Mouse (Mus musculus): ENCODE results near the gene Sec1. TPM values are rescaled to one million over a fixed set of nuclear protein-coding genes. Genes with fewer than 3 reads are reported as not detected.

Gene Sec1
- polyA plus RNA-seq, 1 experiment = not detected

DNA sequence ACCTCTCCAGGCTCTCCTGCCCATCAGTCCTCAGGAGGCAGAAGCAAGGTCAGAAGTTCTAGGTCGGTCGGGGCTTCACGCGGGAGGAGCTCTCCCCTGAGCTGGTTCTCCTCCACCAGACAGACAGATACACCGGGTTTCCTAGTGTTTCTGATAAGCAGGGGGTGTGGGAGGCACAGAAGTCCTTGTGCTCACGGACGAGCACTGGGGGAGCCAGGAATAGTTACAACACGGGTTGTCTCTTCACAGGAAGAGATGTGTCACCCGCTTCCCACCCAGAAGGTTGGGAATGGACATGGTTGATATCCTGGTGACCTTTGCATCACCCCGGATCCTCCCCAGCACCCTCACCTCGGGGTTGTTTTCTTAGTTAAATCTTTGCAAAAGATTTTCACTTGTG, 4.4 kb downstream of the Sec1 start:
- H3K9me3 ChIP-seq (ENCODE audit: control insufficient read depth, low read length) = no peaks in the 10 kb centered on the region
- no peaks in the 10 kb centered on the region; the same call in 1 of the 2 replicates for H3K4me1 ChIP-seq (ENCODE audit: control insufficient read depth)
- no peak overlapping the region for H3K4me3 ChIP-seq (replicated peaks)
- TF ChIP-seq GATA1 (IDR thresholded peaks at IDR 0.05; ENCODE audit: low read length) (no peak), TAL1 (IDR thresholded peaks at IDR 0.05; ENCODE audit: low read length) (no peak)
- H3K27me3 ChIP-seq (ENCODE audit: control insufficient read depth) = no peaks in the 10 kb centered on the region; the same call in 1 of the 2 replicates
- H3K36me3 ChIP-seq (ENCODE audit: control insufficient read depth) = no peaks in the 10 kb centered on the region

DNA sequence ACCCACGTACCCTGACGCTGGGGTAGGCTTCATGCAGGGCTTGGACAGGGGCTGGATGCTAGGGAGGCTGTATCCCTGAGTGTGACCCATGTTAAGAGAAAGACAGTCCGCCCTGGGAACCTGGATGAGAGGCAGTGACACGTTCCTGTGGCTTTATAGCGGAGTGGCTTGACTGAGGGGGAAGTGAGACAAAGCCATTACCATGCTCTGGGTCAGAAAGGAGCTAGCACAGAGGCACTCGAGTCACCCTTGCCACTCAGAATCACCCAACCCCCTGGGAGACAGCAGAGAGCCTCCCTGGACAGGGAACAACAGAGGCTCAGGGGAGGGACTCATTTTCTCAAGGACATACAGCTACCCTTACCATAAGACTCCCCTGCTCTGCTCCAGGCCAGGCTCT, 5.1 kb downstream of the Sec1 start:
- Histone ChIP-seq H3K27me3 (ENCODE audit: control insufficient read depth) (no peaks in the 10 kb centered on the region; the same call in 1 of the 2 replicates), H3K9me3 (ENCODE audit: control insufficient read depth, low read length) (no peaks in the 10 kb centered on the region), H3K4me3 (replicated peaks) (no peak overlapping the region), H3K4me1 (ENCODE audit: control insufficient read depth) (no peaks in the 10 kb centered on the region; the same call in 1 of the 2 replicates), H3K36me3 (ENCODE audit: control insufficient read depth) (no peaks in the 10 kb centered on the region)
- TF ChIP-seq GATA1 (IDR thresholded peaks at IDR 0.05; ENCODE audit: low read length) (no peak), TAL1 (IDR thresholded peaks at IDR 0.05; ENCODE audit: low read length) (no peak)

DNA sequence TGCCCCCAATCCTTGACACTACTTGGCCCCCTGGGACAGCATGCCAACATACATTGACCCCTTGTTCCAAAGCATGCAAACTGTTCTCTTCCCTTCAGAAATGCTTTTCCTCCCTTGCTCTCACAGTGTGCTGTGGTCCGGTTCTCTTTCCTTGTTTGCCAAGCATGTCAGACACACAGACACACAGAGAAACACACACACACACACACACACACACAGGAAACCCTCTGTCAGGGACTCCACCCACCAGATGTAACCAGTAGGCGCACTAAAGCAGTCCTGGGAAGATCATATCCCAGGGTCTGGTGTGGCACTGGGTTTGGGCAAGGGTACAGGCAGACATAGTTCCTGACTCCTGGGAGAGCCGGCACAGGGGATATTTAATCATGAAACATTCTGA, 7.4 kb downstream of the Sec1 start:
- H3K27me3 ChIP-seq (ENCODE audit: control insufficient read depth) = no peaks in the 10 kb centered on the region
- no peaks in the 10 kb centered on the region for H3K36me3 ChIP-seq (ENCODE audit: control insufficient read depth)
- no peaks in the 10 kb centered on the region for H3K9me3 ChIP-seq (ENCODE audit: control insufficient read depth, low read length)
- TF ChIP-seq GATA1 (IDR thresholded peaks at IDR 0.05; ENCODE audit: low read length) = no peak
- H3K4me1 ChIP-seq (ENCODE audit: control insufficient read depth) = peaks cover 9% of the 10 kb centered on the region
- H3K4me3 ChIP-seq (replicated peaks) = no peak overlapping the region

DNA sequence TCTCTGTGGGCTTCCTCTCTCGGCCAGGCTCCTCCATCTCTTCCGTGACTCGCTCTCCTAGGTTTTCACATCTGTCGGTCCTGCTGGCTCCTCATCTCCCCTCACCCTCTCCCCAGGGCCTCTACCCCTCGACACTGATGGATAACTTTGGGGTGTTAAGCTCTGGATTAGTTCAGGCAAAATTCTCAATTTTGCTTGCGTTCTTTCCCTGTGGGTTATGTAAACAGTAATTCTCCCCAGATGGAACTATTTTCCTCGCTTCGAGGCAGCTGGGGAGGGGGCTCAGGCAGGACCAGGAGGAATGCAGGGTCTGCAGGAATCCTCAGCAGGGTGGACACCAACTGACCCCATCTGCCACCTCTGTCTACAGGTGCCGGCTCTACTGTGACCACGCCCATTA, 8.4 kb downstream of the Sec1 start:
- Histone ChIP-seq H3K4me3 (replicated peaks) (no peak overlapping the region), H3K27me3 (ENCODE audit: control insufficient read depth) (no peaks in the 10 kb centered on the region), H3K36me3 (ENCODE audit: control insufficient read depth) (no peaks in the 10 kb centered on the region), H3K9me3 (ENCODE audit: control insufficient read depth, low read length) (no peaks in the 10 kb centered on the region), H3K4me1 (ENCODE audit: control insufficient read depth) (peaks cover 10% of the 10 kb centered on the region)
- TF ChIP-seq GATA1 (IDR thresholded peaks at IDR 0.05; ENCODE audit: low read length) (no peak), TAL1 (IDR thresholded peaks at IDR 0.05; ENCODE audit: low read length) (no peak)

DNA sequence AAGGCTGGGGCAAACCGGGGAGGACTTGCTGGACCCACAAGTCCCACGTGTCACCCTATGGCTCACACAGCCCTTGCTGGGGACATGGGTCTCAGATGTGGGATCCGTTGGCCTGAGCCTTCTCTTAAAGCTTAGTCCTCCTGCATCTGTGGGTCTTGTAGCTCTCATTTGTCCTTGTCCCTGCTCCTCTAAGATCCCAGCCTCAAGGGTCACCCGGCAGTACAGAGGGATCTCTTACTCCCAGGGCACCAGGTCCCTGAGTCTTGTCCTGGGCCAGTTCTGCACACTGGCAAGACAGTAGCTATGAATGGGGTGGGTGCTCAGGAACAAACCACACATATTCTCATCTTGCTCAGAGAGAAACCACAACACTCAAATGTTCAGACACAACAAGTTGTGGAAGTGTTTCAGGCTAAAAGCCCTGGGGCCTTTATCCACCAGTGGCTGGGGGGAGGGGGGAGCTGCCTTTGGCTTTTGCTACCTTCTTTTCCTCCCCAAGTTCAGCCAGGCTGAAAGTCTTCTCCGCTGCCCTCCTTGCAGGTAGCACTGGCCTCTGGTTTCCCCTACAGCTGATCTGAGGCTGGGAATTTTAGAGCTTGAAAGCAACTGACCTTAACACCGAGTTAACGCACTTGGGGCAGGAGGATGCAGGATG, 10.7 kb downstream of the Sec1 start, which contains the start of gene Ntn5:
Gene Ntn5 (plus strand): TSS at position 627 of the 655 bp plus-strand sequence.
- Histone ChIP-seq H3K36me3 (ENCODE audit: control insufficient read depth) (no peaks in the 10 kb centered on the region), H3K9me3 (ENCODE audit: control insufficient read depth, low read length) (no peaks in the 10 kb centered on the region), H3K4me1 (ENCODE audit: control insufficient read depth) (peaks cover 10% of the 10 kb centered on the region), H3K4me3 (replicated peaks) (no peak within 1 kb of the TSS), H3K27me3 (ENCODE audit: control insufficient read depth) (no peaks in the 10 kb centered on the region)
- no peak for TF ChIP-seq TAL1 (IDR thresholded peaks at IDR 0.05; ENCODE audit: low read length)
- TF ChIP-seq GATA1 (IDR thresholded peaks at IDR 0.05; ENCODE audit: low read length) = no peak

DNA sequence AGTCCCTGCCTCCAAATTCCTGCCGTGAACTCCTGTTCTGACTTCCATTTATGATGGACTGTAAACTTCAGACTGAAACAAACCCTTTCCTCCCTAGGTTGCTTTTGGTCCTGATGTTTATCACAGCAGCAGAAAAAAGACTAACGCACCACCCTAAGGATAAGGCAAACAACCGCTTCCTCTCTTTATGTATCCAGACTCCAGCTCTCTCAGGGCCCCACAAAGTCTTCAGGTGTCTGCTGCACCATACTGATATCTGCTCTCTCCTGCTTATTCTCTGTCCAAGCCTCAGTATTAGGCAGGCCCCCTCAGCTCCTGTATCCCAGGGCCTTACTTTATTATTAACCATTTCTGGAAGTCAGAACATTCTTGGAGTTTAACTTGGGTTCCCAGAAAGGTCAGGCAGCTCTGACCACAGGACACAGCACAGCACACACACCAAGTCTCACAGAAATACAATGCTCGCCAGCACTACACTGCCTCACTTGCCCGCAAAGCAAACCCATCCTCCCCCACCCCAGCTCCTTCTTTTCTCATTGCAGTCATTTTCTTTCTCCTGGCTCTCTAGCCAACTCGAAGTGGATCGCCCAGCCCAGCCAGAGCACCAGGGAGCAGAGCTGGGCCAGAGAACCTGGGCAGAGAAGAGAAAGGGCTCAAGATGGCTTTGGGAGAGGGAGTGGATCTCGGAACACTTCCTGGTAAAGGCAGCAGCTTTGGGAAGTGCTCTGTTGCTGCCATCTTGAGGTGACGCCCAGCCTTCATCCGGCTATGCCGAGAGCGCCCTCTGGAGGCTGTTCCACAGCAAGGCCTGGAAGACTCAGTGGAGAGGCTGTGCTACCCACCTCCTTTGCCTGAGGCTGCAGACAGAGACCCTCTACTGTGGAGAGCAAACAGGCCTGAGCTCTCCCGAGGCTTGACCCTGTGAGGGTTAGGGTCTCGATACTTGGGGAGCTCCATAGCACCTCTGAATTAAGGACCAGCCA, 11.8 kb downstream of the Sec1 start:
- Histone ChIP-seq H3K4me1 (ENCODE audit: control insufficient read depth) (peaks cover 10% of the 10 kb centered on the region), H3K27me3 (ENCODE audit: control insufficient read depth) (no peaks in the 10 kb centered on the region), H3K36me3 (ENCODE audit: control insufficient read depth) (no peaks in the 10 kb centered on the region), H3K4me3 (replicated peaks) (no peak overlapping the region), H3K9me3 (ENCODE audit: control insufficient read depth, low read length) (no peaks in the 10 kb centered on the region)
- TF ChIP-seq TAL1 (IDR thresholded peaks at IDR 0.05; ENCODE audit: low read length) (no peak), GATA1 (IDR thresholded peaks at IDR 0.05; ENCODE audit: low read length) (no peak)

DNA sequence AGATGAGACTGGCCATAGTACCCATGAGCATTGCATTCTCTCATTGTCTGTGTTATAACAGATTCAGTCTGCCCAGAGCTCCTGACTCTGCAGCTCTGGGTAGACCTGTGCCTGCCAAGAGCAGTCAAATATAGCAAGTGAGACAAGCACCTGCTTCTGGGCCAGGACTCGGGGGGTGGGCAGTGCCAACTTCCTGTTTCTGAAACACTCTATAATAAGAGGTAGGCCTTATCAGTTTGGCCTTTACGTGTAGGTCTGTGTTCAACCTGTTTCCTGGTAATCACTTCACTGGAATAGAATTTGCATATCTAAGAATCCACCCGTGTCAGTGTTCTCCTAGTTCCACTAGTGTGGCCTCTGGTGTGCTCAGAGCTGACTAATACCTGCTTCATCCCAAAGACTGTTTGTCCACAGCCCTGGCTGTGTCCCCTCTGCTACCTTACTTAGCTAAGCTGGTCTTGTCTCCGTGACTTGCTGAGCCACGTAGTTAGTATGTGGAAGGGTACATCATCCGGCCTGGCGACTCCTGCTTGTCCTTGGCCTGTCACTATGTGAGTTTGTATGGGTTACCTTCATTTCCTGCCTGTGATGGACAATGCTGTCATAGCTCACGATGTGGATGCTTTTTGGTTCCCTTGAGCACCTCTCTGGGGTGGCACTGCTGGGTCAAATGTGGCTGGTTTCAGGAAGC, 13.0 kb downstream of the Sec1 start:
- Histone ChIP-seq H3K36me3 (ENCODE audit: control insufficient read depth) (no peaks in the 10 kb centered on the region), H3K4me1 (ENCODE audit: control insufficient read depth) (peaks cover 10% of the 10 kb centered on the region), H3K27me3 (ENCODE audit: control insufficient read depth) (no peaks in the 10 kb centered on the region), H3K9me3 (ENCODE audit: control insufficient read depth, low read length) (no peaks in the 10 kb centered on the region), H3K4me3 (replicated peaks) (no peak overlapping the region)
- TF ChIP-seq GATA1 (IDR thresholded peaks at IDR 0.05; ENCODE audit: low read length) = no peak

DNA sequence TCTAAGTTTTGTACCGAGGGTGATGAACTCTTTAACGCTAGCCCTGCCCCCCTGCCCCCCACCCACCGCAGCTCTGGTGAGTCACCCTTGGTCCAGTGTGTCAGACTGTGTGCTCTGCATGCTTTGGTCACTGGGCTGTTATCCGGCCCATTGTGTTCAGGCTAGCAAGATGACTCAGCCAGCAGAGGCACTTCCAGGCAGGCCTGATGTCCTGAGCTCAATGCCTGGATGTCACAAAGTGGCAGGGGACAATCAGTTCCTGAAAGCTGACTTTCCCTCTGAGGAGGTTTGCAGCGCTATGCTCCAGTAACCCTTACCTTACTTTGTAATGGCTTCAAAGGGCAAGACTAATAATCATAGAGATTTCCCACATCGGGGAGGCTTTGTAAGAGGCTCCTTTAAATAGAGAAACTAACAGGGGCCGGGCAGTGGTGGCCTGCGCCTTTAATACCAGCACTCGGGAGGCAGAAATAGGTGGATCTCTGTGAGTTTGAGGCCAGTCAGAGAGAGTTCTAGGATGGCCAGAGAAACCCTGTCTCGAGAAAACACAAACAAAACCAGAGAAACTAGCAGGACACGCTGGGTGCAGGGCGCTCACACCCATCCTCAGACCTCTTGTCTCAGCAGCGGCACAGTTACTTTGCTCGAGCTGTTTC, 14.1 kb downstream of the Sec1 start:
- Histone ChIP-seq H3K27me3 (ENCODE audit: control insufficient read depth) (no peaks in the 10 kb centered on the region), H3K4me1 (ENCODE audit: control insufficient read depth) (peaks cover 10% of the 10 kb centered on the region), H3K36me3 (ENCODE audit: control insufficient read depth) (no peaks in the 10 kb centered on the region), H3K9me3 (ENCODE audit: control insufficient read depth, low read length) (no peaks in the 10 kb centered on the region), H3K4me3 (replicated peaks) (no peak overlapping the region)
- TF ChIP-seq GATA1 (IDR thresholded peaks at IDR 0.05; ENCODE audit: low read length) (no peak), TAL1 (IDR thresholded peaks at IDR 0.05; ENCODE audit: low read length) (no peak)
